Mouse (Mus musculus) CH12.LX (cell line): ENCODE data around the gene Macrod2. TPM values are rescaled to one million over a fixed set of nuclear protein-coding genes. Genes with fewer than 3 reads are reported as not detected.

Experiments
- DNase-seq: peaks from one replicate; pipeline ENCODE4 v3.0.0-alpha.2; 2013; ENCODE audit errors: extremely low read depth
- H3K27ac ChIP-seq: 2 replicates; pipeline ENCODE4 v1.5.1; 2012; ENCODE audit warnings: low read depth, mild to moderate bottlenecking, control low read depth, moderate library complexity; ENCODE audit not compliant: insufficient read depth
- H3K27me3 ChIP-seq: replicated peaks from 2 replicates; pipeline ENCODE3; 2012; ENCODE audit warnings: inconsistent platforms
- H3K36me3 ChIP-seq, 2 experiments: replicated peaks in 1 of 2; 2 replicates each; pipeline versions ENCODE3 to v1.6.1; 2012; ENCODE audit warnings: inconsistent platforms in 1 of 2, low read length in 1 of 2, mild to moderate bottlenecking in 1 of 2, mixed read lengths in 1 of 2, moderate library complexity in 1 of 2; ENCODE audit not compliant: control insufficient read depth in 1 of 2, insufficient read depth in 1 of 2
- H3K4me1 ChIP-seq, 2 experiments: 2 replicates each; pipeline ENCODE4 v1.6.1; 2012; ENCODE audit warnings: inconsistent platforms in 1 of 2, moderate library complexity in 1 of 2; ENCODE audit not compliant: insufficient read depth in 2 of 2, control insufficient read depth in 1 of 2
- H3K4me2 ChIP-seq: 2 replicates; pipeline ENCODE4 v1.6.1; 2012; ENCODE audit warnings: low read depth, mild to moderate bottlenecking, control low read depth; ENCODE audit not compliant: poor library complexity, insufficient read depth, severe bottlenecking
- H3K4me3 ChIP-seq, 3 experiments: fragments of 150-350 bp in 1 of 3; sonication (generic) in 1 of 3; replicated peaks in 1 of 3; 2 replicates each; pipeline versions ENCODE3 to v1.5.1; 2011 to 2012; ENCODE audit warnings: low read depth in 2 of 3, low read length in 2 of 3, mild to moderate bottlenecking in 2 of 3, moderate library complexity in 2 of 3, control low read depth in 1 of 3, improper control_type of control experiment in 1 of 3, inconsistent platforms in 1 of 3, mixed read lengths in 1 of 3; ENCODE audit not compliant: poor library complexity in 1 of 3
- H3K79me2 ChIP-seq: replicated peaks from 2 replicates; pipeline ENCODE4 v1.6.1; 2012; ENCODE audit warnings: mild to moderate bottlenecking, moderate library complexity; ENCODE audit not compliant: control insufficient read depth, poor library complexity, insufficient read depth, severe bottlenecking; ENCODE audit errors: extremely low read depth
- H3K9ac ChIP-seq: 2 replicates; pipeline ENCODE4 v1.6.1; 2012; ENCODE audit warnings: low read depth, mild to moderate bottlenecking, control low read depth, moderate library complexity; ENCODE audit not compliant: insufficient read depth
- H3K9me3 ChIP-seq: replicated peaks from 2 replicates; pipeline ENCODE3; 2012; ENCODE audit warnings: low read length, inconsistent platforms, mixed read lengths
- BHLHE40 ChIP-seq: IDR thresholded peaks from 2 replicates; pipeline ENCODE4 v1.6.1; 2011; ENCODE audit warnings: mild to moderate bottlenecking, low read depth, low read length, improper control_type of control experiment
- CHD2 ChIP-seq: IDR thresholded peaks from 2 replicates; pipeline ENCODE4 v1.6.1; 2011; ENCODE audit warnings: low read length, improper control_type of control experiment
- ELF1 ChIP-seq: IDR thresholded peaks from 2 replicates; pipeline ENCODE4 v1.6.1; 2014; ENCODE audit warnings: low read depth, mild to moderate bottlenecking, inconsistent platforms, low read length, improper control_type of control experiment
- EP300 ChIP-seq: IDR thresholded peaks from 2 replicates; pipeline ENCODE4 v1.6.1; 2011; ENCODE audit warnings: low read length, improper control_type of control experiment
- GABPA ChIP-seq: IDR thresholded peaks from 2 replicates; pipeline ENCODE4 v1.6.1; 2012; ENCODE audit warnings: low read depth, low read length, improper control_type of control experiment, inconsistent platforms; ENCODE audit not compliant: insufficient replicate concordance
- IRF4 ChIP-seq: IDR thresholded peaks from 2 replicates; pipeline ENCODE4 v1.6.1; 2014; ENCODE audit warnings: low read depth, mild to moderate bottlenecking, inconsistent platforms, low read length, improper control_type of control experiment
- JUN ChIP-seq: IDR thresholded peaks from 2 replicates; pipeline ENCODE4 v1.6.1; 2011; ENCODE audit warnings: low read depth, mild to moderate bottlenecking, low read length, improper control_type of control experiment, moderate library complexity; ENCODE audit not compliant: insufficient read depth
- JUND ChIP-seq: conservative IDR thresholded peaks from 2 replicates; pipeline ENCODE4 v1.6.1; 2011; ENCODE audit warnings: low read depth, low read length, improper control_type of control experiment
- MAZ ChIP-seq: IDR thresholded peaks from 2 replicates; pipeline ENCODE4 v1.6.1; 2012; ENCODE audit warnings: low read depth, mild to moderate bottlenecking, inconsistent platforms, low read length, improper control_type of control experiment, moderate library complexity
- MYC ChIP-seq: IDR thresholded peaks from 2 replicates; pipeline ENCODE4 v1.6.1; 2011; ENCODE audit warnings: low read depth, mild to moderate bottlenecking, improper control_type of control experiment, low read length
- NELFE ChIP-seq: IDR thresholded peaks from 2 replicates; pipeline ENCODE4 v1.6.1; 2011; ENCODE audit warnings: low read depth, low read length, improper control_type of control experiment
- NRF1 ChIP-seq: IDR thresholded peaks from 2 replicates; pipeline ENCODE4 v1.6.1; 2014; ENCODE audit warnings: low read depth, mild to moderate bottlenecking, inconsistent platforms, low read length, improper control_type of control experiment, moderate library complexity
- PAX5 ChIP-seq: IDR thresholded peaks from 2 replicates; pipeline ENCODE4 v1.6.1; 2012; ENCODE audit warnings: low read length, inconsistent platforms, mixed read lengths
- POLR2A ChIP-seq: IDR thresholded peaks from 2 replicates; pipeline ENCODE4 v1.6.1; 2011; ENCODE audit warnings: low read depth, mild to moderate bottlenecking, improper control_type of control experiment, low read length
- POLR2AphosphoS2 ChIP-seq: IDR thresholded peaks from 2 replicates; pipeline ENCODE4 v1.6.1; 2011; ENCODE audit warnings: low read depth, low read length, improper control_type of control experiment
- RCOR1 ChIP-seq: conservative IDR thresholded peaks from 2 replicates; pipeline ENCODE4 v1.6.1; 2012; ENCODE audit warnings: low read depth, mild to moderate bottlenecking, inconsistent platforms, low read length, improper control_type of control experiment
- SIN3A ChIP-seq: IDR thresholded peaks from 2 replicates; pipeline ENCODE4 v1.6.1; 2012; ENCODE audit warnings: low read length, improper control_type of control experiment, inconsistent platforms
- SMC3 ChIP-seq: IDR thresholded peaks from 2 replicates; pipeline ENCODE4 v1.6.1; 2011; ENCODE audit warnings: low read depth, low read length, improper control_type of control experiment
- UBTF ChIP-seq: IDR thresholded peaks from 2 replicates; pipeline ENCODE4 v1.6.1; 2012; ENCODE audit warnings: low read depth, mild to moderate bottlenecking, inconsistent platforms, low read length, improper control_type of control experiment, moderate library complexity
- USF1 ChIP-seq: IDR thresholded peaks from 2 replicates; pipeline ENCODE4 v1.6.1; 2014; ENCODE audit warnings: low read depth, mild to moderate bottlenecking, inconsistent platforms, low read length, improper control_type of control experiment
- ZC3H11A ChIP-seq: IDR thresholded peaks from 2 replicates; pipeline ENCODE4 v1.6.1; 2012; ENCODE audit warnings: low read depth, mild to moderate bottlenecking, inconsistent platforms, low read length, improper control_type of control experiment
- ZKSCAN1 ChIP-seq: IDR thresholded peaks from 2 replicates; pipeline ENCODE4 v1.6.1; 2012; ENCODE audit warnings: low read depth, inconsistent platforms, low read length, improper control_type of control experiment, borderline replicate concordance
- ZMIZ1 ChIP-seq: IDR thresholded peaks from 2 replicates; pipeline ENCODE4 v1.6.1; 2012; ENCODE audit warnings: low read depth, mild to moderate bottlenecking, inconsistent platforms, low read length, improper control_type of control experiment
- dilution Hi-C: fragments of 300-500 bp; cut with MboI; formaldehyde crosslinking; loops from 2 replicates; pipeline ENCODE4 v1.14.3; 2020; ENCODE audit warnings: low sequenced_read_pairs; ENCODE audit not compliant: extremely low pct_unique_long_range_greater_than_20kb, extremely low pct_ligation_motif_present
- in situ Hi-C: fragments of 300-500 bp; cut with MboI; formaldehyde crosslinking; loops from 3 replicates; pipeline ENCODE4 v1.14.3; 2019; ENCODE audit warnings: low sequenced_read_pairs, low pct_ligation_motif_present, low pct_unique_long_range_greater_than_20kb, mixed read lengths
- polyA plus RNA-seq: library from polyadenylated mRNA; unstranded; fragments of >175 nt; gene quantifications from 2 replicates; pipeline ENCODE4 v1.2.1, GENCODE M21; 2012; ENCODE audit warnings: low read depth; ENCODE audit not compliant: insufficient read length
- total RNA-seq, 2 experiments: library from RNA; depleted of rRNA; stranded (reverse); fragments of 300-350 nt in 1 of 2; fragments of >200 nt in 1 of 2; gene quantifications; 2 replicates each; pipeline ENCODE4 v1.2.3; 2012 to 2014

The Macrod2 gene
- total and polyA plus RNA-seq, 3 experiments = not detected

DNA sequence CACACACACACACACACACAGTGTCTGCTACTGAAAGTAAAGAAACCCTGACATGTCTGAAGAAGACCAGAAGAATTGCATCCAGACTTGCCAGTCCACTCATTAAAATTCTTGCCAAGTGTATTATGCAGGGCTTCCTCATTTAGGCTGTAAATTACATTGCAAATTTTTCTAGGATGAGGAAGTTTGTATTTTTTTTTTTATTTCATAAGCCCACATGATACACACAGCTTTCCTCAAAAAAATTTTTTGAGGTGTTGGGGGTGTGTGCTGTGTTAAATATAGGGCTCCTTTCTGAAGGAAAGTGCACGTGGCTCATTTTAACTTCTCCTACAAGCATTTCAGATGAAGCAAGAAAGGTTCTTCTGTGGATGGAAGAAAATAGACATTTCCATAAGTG lies 613.3 kb downstream of the Macrod2 start:
- in situ Hi-C loops (no loop called here), dilution Hi-C loops (no loop called here)
- TF ChIP-seq SIN3A = no peak
- TF ChIP-seq USF1 = no peak
- no peak for TF ChIP-seq BHLHE40
- TF ChIP-seq GABPA = no peak
- TF ChIP-seq JUND = no peak
- Histone ChIP-seq H3K27ac (no peak overlapping the region), H3K4me1 (no peaks in the 10 kb centered on the region), H3K9me3 (peaks cover 47% of the 10 kb centered on the region), H3K36me3 (no peaks in the 10 kb centered on the region), H3K27me3 (no peaks in the 10 kb centered on the region), H3K79me2 (no peaks in the 10 kb centered on the region), H3K4me2 (no peak overlapping the region), H3K4me3 (no peak overlapping the region), H3K9ac (no peak overlapping the region)
- DNase-seq = no peak

DNA sequence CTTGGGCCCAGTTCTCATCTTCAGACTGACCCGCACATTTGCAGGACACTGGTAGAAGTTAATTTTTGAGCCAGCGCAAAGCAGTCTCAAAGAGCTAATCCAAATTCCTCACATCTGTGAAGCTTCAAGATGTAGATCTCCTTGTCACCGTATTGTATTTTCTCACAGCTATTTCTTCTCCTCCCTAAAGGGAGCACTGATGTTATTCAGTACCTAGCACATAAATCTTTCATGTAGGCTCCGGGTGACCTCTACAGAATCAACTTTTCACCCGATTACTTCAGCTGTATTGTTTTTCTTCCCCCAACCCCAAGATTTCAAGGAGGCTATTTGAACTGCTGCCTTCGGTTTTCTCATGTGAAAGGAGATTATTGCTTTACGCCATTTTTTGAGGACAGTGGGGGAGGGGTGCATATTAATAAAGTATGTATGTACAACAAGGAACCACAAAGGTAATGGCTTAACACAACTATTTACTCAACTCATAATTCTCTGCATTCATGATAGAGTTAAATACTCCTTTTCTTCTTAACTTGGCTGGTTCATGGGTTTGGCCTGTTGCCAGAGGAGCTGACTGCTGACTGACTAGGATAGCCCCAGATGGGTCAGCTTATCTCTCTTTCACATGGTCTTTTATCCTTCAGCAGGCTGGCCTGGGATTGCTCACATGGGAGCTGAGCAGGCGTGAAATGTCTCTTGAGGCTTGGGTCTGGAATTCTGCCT lies 618.5 kb downstream of the Macrod2 start:
- Histone ChIP-seq H3K27ac (no peak overlapping the region), H3K4me2 (no peak overlapping the region), H3K9ac (no peak overlapping the region), H3K4me3 (no peak overlapping the region), H3K4me1 (no peaks in the 10 kb centered on the region), H3K79me2 (no peaks in the 10 kb centered on the region), H3K9me3 (peaks cover 47% of the 10 kb centered on the region), H3K36me3 (no peaks in the 10 kb centered on the region), H3K27me3 (no peaks in the 10 kb centered on the region)
- dilution Hi-C loops (no loop called here), in situ Hi-C loops (no loop called here)
- DNase-seq = no peak
- no peak for TF ChIP-seq MYC
- TF ChIP-seq UBTF = no peak
- no peak for TF ChIP-seq CHD2
- TF ChIP-seq IRF4 = no peak
- no peak for TF ChIP-seq MAZ
- TF ChIP-seq POLR2A = no peak
- no peak for TF ChIP-seq EP300
- no peak for TF ChIP-seq PAX5

DNA sequence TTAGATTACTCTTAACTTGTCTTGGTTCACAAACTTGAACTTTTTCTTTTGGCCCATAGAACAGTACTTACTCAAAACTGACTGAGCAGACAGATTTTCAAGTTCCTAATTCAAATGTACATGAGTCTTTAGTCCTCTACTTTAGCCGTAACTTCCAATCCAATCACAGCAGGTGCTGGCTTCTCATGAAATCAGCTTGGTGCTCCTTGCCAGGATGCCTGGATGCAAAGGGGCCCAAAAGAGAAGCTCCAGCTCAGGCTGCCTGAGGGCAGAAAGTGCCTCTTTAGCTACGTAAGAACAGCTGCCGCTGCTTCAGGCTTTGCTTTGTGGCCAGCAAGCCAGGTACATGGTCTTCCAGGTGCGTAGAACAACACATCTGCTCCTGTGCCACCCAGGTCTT lies 627.9 kb downstream of the Macrod2 start:
- no peaks in the 10 kb centered on the region for H3K27me3 ChIP-seq
- H3K79me2 ChIP-seq = no peaks in the 10 kb centered on the region
- H3K4me2 ChIP-seq = no peak overlapping the region
- no peak for TF ChIP-seq ZKSCAN1
- no peak for TF ChIP-seq NRF1
- no peak for TF ChIP-seq EP300
- no peak for TF ChIP-seq POLR2AphosphoS2
- TF ChIP-seq UBTF = no peak
- no peak for TF ChIP-seq ZMIZ1
- no peak for TF ChIP-seq ELF1
- TF ChIP-seq SMC3 = no peak
- TF ChIP-seq JUN = no peak
- no peak for TF ChIP-seq PAX5
- TF ChIP-seq NELFE = no peak
- no peak for TF ChIP-seq ZC3H11A
- TF ChIP-seq RCOR1 = no peak
- TF ChIP-seq, all 38 proteins: peak for 0
- Histone ChIP-seq H3K27ac (no peak overlapping the region), H3K4me1 (no peaks in the 10 kb centered on the region), H3K9ac (no peak overlapping the region), H3K36me3 (no peaks in the 10 kb centered on the region), H3K9me3 (peaks cover 34% of the 10 kb centered on the region), H3K4me3 (no peak overlapping the region)
- in situ Hi-C loops = no loop called here
- DNase-seq = no peak
- dilution Hi-C loops = no loop called here
